Mouse (Mus musculus) myocyte (in vitro differentiated cells): Measurements from ENCODE around the gene Sdk2.

Experiments used
- POLR2A ChIP-seq: IDR thresholded peaks from one replicate; pipeline ENCODE4 v1.6.1; 2011; ENCODE audit warnings: low read depth, mild to moderate bottlenecking, control low read depth, moderate library complexity; ENCODE audit not compliant: insufficient read length
- TCF12 ChIP-seq: IDR thresholded peaks from one replicate; pipeline ENCODE4 v1.6.1; 2011; ENCODE audit warnings: mild to moderate bottlenecking, control low read depth; ENCODE audit not compliant: poor library complexity, insufficient read depth, severe bottlenecking

DNA sequence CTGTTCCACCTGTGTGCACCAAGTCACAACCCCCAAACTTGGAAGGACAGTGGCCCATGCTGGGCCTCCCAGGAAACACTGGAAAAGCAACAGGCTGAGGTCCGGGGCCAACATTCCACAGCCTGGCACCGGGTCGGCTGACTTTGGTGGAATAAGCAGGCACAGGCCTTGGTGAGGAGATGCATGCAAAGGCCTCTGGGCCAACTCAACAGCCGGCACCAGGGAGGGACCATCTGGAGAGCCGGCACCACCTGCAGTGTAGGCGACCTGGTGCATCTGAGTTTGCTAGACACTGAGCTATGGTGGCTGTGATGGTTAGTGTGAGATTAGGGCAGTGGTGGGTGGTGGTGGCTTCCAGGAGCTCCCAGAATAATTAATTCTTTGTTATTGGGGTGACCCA lies 268.8 kb downstream of the Sdk2 start:
- no peak for TF ChIP-seq POLR2A
- TF ChIP-seq TCF12: no peak
